9 mouse cellular contexts compared by ENCODE assay signal in genomic region chr2:35640576-35640975, GRCm38 (mm10).
DNase-seq lines count a peak whose midpoint lies in the region; ATAC-seq and TF ChIP-seq lines count a peak whose summit lies in the region.
"Had no signal": no experiment of that assay in that cellular context is flagged by ENCODE, and none has a peak within 500 bp of the region (broad histone marks: within the 10 kb centered on the region; RNA-seq: fewer than 3 reads in every experiment).

No protein-coding gene starts in this region.

- WGBS in kidney, adult 2 months, result 43% methylated on average over 13 of the region's 13 CpGs
- WGBS in kidney, embryonic 16.5 days, result 49% methylated on average over 13 of the region's 13 CpGs
- WGBS in forebrain, embryonic 12.5 days, result 85% methylated on average over 13 of the region's 13 CpGs
- WGBS in intestine, embryonic 15.5 days, result 62% methylated on average over 13 of the region's 13 CpGs

- no peak overlapping the region for H3K9ac ChIP-seq in kidney, embryonic 16.5 days (replicated peaks; ENCODE audit: low read length)
- no peak overlapping the region for H3K9ac ChIP-seq in forebrain, embryonic 12.5 days
- no peak overlapping the region for H3K9ac ChIP-seq in intestine, embryonic 15.5 days

- no peak for TF ChIP-seq POLR2A in kidney, adult 2 months (IDR thresholded peaks at IDR 0.05; ENCODE audit: low read depth, low read length)

- ATAC-seq in kidney, embryonic 16.5 days (ENCODE audit: low FRiP score, low TSS enrichment), result no peak
- no peak for ATAC-seq in forebrain, embryonic 12.5 days (ENCODE audit: low FRiP score)
- no peak for ATAC-seq in intestine, embryonic 15.5 days

- H3K27me3 ChIP-seq in kidney, adult 2 months (replicated peaks; ENCODE audit: control insufficient read depth, insufficient read depth, low read length), result no peaks in the 10 kb centered on the region
- no peaks in the 10 kb centered on the region for H3K27me3 ChIP-seq in kidney, embryonic 16.5 days (ENCODE audit: insufficient read depth, low read length)
- no peaks in the 10 kb centered on the region for H3K27me3 ChIP-seq in forebrain, embryonic 12.5 days
- no peaks in the 10 kb centered on the region for H3K27me3 ChIP-seq in intestine, embryonic 15.5 days (replicated peaks)

- H3K4me1 ChIP-seq in kidney, adult 2 months (ENCODE audit: control insufficient read depth, insufficient read depth, low read length), result peaks cover 4% of the 10 kb centered on the region
- H3K4me1 ChIP-seq in kidney, embryonic 16.5 days (ENCODE audit: insufficient read depth, low read length), result peaks cover 12% of the 10 kb centered on the region
- peaks cover 13% of the 10 kb centered on the region for H3K4me1 ChIP-seq in forebrain, embryonic 12.5 days
- H3K4me1 ChIP-seq in intestine, embryonic 15.5 days (replicated peaks), result peaks cover 8% of the 10 kb centered on the region; the same call in 1 of the 2 replicates

- no peak overlapping the region for H3K4me3 ChIP-seq in kidney, adult 2 months (ENCODE audit: insufficient read depth, low read depth, low read length)
- H3K4me3 ChIP-seq in kidney, embryonic 16.5 days (ENCODE audit: low read length), result no peak overlapping the region
- H3K4me3 ChIP-seq in forebrain, embryonic 12.5 days (replicated peaks), result no peak overlapping the region
- no peak overlapping the region for H3K4me3 ChIP-seq in intestine, embryonic 15.5 days (replicated peaks)

- TF ChIP-seq CTCF in kidney, adult 2 months (conservative IDR thresholded peaks at IDR 0.05; ENCODE audit: insufficient read depth, insufficient read length, low read depth, low read length), result no peak

- no peak overlapping the region for H3K4me2 ChIP-seq in kidney, embryonic 16.5 days (replicated peaks; ENCODE audit: low read depth, low read length)
- H3K4me2 ChIP-seq in forebrain, embryonic 12.5 days, result no peak overlapping the region
- no peak overlapping the region for H3K4me2 ChIP-seq in intestine, embryonic 15.5 days (replicated peaks)

- no peaks in the 10 kb centered on the region for H3K9me3 ChIP-seq in kidney, embryonic 16.5 days (ENCODE audit: low read length)
- no peaks in the 10 kb centered on the region for H3K9me3 ChIP-seq in forebrain, embryonic 12.5 days
- H3K9me3 ChIP-seq in intestine, embryonic 15.5 days, result no peaks in the 10 kb centered on the region
- H3K9me3 ChIP-seq: G1E had no signal

- no peak overlapping the region for H3K27ac ChIP-seq in kidney, adult 2 months (ENCODE audit: insufficient read depth, low read depth, low read length)
- H3K27ac ChIP-seq in kidney, embryonic 16.5 days (ENCODE audit: low read length), result no peak overlapping the region
- no peak overlapping the region for H3K27ac ChIP-seq in forebrain, embryonic 12.5 days
- no peak overlapping the region for H3K27ac ChIP-seq in intestine, embryonic 15.5 days

- DNase-seq in kidney, adult 2 months, result peak; percentile 60
- peak; percentile 46 for DNase-seq in gastrocnemius, postnatal 25 days
- peak; percentile 87 to 89 for DNase-seq in left cerebral cortex, adult 18-20 months (ENCODE audit: low spot score in 2 of 2)
- DNase-seq in right cerebral cortex, postnatal 25 days, result peak; percentile 81
- no peak for DNase-seq in spleen, adult 18-20 months

- no peaks in the 10 kb centered on the region for H3K36me3 ChIP-seq in kidney, adult 2 months (ENCODE audit: control insufficient read depth, insufficient read depth, low read length)
- H3K36me3 ChIP-seq in kidney, embryonic 16.5 days (ENCODE audit: insufficient read depth, low read length), result peaks cover 18% of the 10 kb centered on the region
- peaks cover 20% of the 10 kb centered on the region for H3K36me3 ChIP-seq in forebrain, embryonic 12.5 days (replicated peaks)
- H3K36me3 ChIP-seq in intestine, embryonic 15.5 days, result peaks cover 25% of the 10 kb centered on the region
- H3K36me3 ChIP-seq: G1E had no signal

Comparison
In these comparisons a context has a peak if more than half of its experiments do, and no peak if none do; other contexts are left out.
1. DNase-seq: peak in kidney, adult 2 months (single experiment), gastrocnemius, postnatal 25 days (single experiment), left cerebral cortex, adult 18-20 months (2 of 2) and right cerebral cortex, postnatal 25 days (single experiment); none in spleen, adult 18-20 months (0 of 2).